Comparison of ENCODE assay signal across 21 mouse cellular contexts in genomic region chr9:53849864-53850263, GRCm38 (mm10). TPM values are rescaled to one million over a fixed set of nuclear protein-coding genes. Genes with fewer than 3 reads are reported as not detected.
DNase-seq lines count a peak whose midpoint lies in the region; ATAC-seq lines count a peak whose summit lies in the region.
"Had no signal": no experiment of that assay in that cellular context is flagged by ENCODE, and none has a peak within 500 bp of the region (broad histone marks: within the 10 kb centered on the region; RNA-seq: fewer than 3 reads in every experiment).

TSS of gene Sln (plus strand) at chr9:53850164.

- 80% methylated on average over 4 of the region's 4 CpGs for WGBS in lung, embryonic 15.5 days
- WGBS in heart, embryonic 13.5 days: 69% methylated on average over 4 of the region's 4 CpGs
- 82% methylated on average over 4 of the region's 4 CpGs for WGBS in limb, embryonic 13.5 days
- 85% methylated on average over 4 of the region's 4 CpGs for WGBS in midbrain, embryonic 11.5 days

- H3K27me3 ChIP-seq in lung, embryonic 15.5 days: no peaks in the 10 kb centered on the region
- H3K27me3 ChIP-seq in heart, embryonic 13.5 days (replicated peaks): peaks cover 14% of the 10 kb centered on the region
- no peaks in the 10 kb centered on the region for H3K27me3 ChIP-seq in limb, embryonic 13.5 days
- no peaks in the 10 kb centered on the region for H3K27me3 ChIP-seq in midbrain, embryonic 11.5 days (ENCODE audit: control insufficient read depth, insufficient read depth, low read length)
- H3K27me3 ChIP-seq: liver, embryonic 13.5 days had no signal

- H3K36me3 ChIP-seq in lung, embryonic 15.5 days: no peaks in the 10 kb centered on the region
- no peaks in the 10 kb centered on the region for H3K36me3 ChIP-seq in heart, embryonic 13.5 days
- no peaks in the 10 kb centered on the region for H3K36me3 ChIP-seq in limb, embryonic 13.5 days
- H3K36me3 ChIP-seq in midbrain, embryonic 11.5 days (ENCODE audit: control insufficient read depth, insufficient read depth, low read length): no peaks in the 10 kb centered on the region
- H3K36me3 ChIP-seq: liver, embryonic 13.5 days had no signal

- no peak within 1 kb of the TSS for H3K4me3 ChIP-seq in lung, embryonic 15.5 days
- no peak within 1 kb of the TSS for H3K4me3 ChIP-seq in heart, embryonic 13.5 days
- no peak within 1 kb of the TSS for H3K4me3 ChIP-seq in limb, embryonic 13.5 days
- H3K4me3 ChIP-seq in midbrain, embryonic 11.5 days (ENCODE audit: low read depth, low read length): no peak within 1 kb of the TSS
- H3K4me3 ChIP-seq: liver, embryonic 13.5 days had no signal

- no peaks in the 10 kb centered on the region for H3K4me1 ChIP-seq in lung, embryonic 15.5 days
- peaks cover 17% of the 10 kb centered on the region for H3K4me1 ChIP-seq in heart, embryonic 13.5 days
- no peaks in the 10 kb centered on the region for H3K4me1 ChIP-seq in limb, embryonic 13.5 days
- H3K4me1 ChIP-seq in midbrain, embryonic 11.5 days (ENCODE audit: control insufficient read depth, insufficient read depth, low read length): no peaks in the 10 kb centered on the region
- H3K4me1 ChIP-seq: liver, embryonic 13.5 days had no signal

- no peak for DNase-seq in gastrocnemius, postnatal 10 days
- no peak for DNase-seq in gastrocnemius, adult 18-20 months (ENCODE audit: low spot score)
- no peak for DNase-seq in lung, postnatal 4 days
- no peak for DNase-seq in frontal cortex, postnatal 36 days (ENCODE audit: low spot score in 2 of 2)
- no peak for DNase-seq in midbrain, embryonic 11.5 days (ENCODE audit: low spot score, missing footprints)
- DNase-seq: adrenal gland, postnatal 10 days; B cell, adult 2 months; cerebellum, adult 9-11 months; embryo, embryonic 11 days; gastrocnemius, postnatal 36 days; kidney, adult 9 months; liver, embryonic 13.5 days; retina, postnatal 1 day had no signal

- no peak within 1 kb of the TSS for H3K27ac ChIP-seq in lung, embryonic 15.5 days
- H3K27ac ChIP-seq in heart, embryonic 13.5 days (replicated peaks): peak within 1 kb of the TSS; percentile 15; the same call in 1 of the 2 replicates
- H3K27ac ChIP-seq in limb, embryonic 13.5 days: no peak within 1 kb of the TSS
- no peak within 1 kb of the TSS for H3K27ac ChIP-seq in midbrain, embryonic 11.5 days (ENCODE audit: low read depth, low read length)
- H3K27ac ChIP-seq: liver, embryonic 13.5 days had no signal

- no peak for ATAC-seq in lung, embryonic 15.5 days (ENCODE audit: borderline replicate concordance, extremely low read depth, low FRiP score, low TSS enrichment)
- no peak for ATAC-seq in heart, embryonic 13.5 days (ENCODE audit: extremely low read depth, insufficient number of reproducible peaks, low FRiP score, low TSS enrichment)
- no peak for ATAC-seq in limb, embryonic 13.5 days (ENCODE audit: low FRiP score, low read depth)
- no peak for ATAC-seq in midbrain, embryonic 11.5 days (ENCODE audit: low FRiP score)
- ATAC-seq: hindbrain, embryonic 16.5 days had no signal

- H3K9ac ChIP-seq in lung, embryonic 15.5 days: no peak within 1 kb of the TSS
- H3K9ac ChIP-seq in heart, embryonic 13.5 days: no peak within 1 kb of the TSS
- H3K9ac ChIP-seq in limb, embryonic 13.5 days: no peak within 1 kb of the TSS
- H3K9ac ChIP-seq in midbrain, embryonic 11.5 days (ENCODE audit: low read length): no peak within 1 kb of the TSS
- H3K9ac ChIP-seq: liver, embryonic 13.5 days had no signal

- H3K9me3 ChIP-seq in lung, embryonic 15.5 days: no peaks in the 10 kb centered on the region
- H3K9me3 ChIP-seq in heart, embryonic 13.5 days: no peaks in the 10 kb centered on the region
- no peaks in the 10 kb centered on the region for H3K9me3 ChIP-seq in limb, embryonic 13.5 days
- H3K9me3 ChIP-seq in midbrain, embryonic 11.5 days (ENCODE audit: control insufficient read depth, low read length): no peaks in the 10 kb centered on the region
- H3K9me3 ChIP-seq: liver, embryonic 13.5 days had no signal

- no peak within 1 kb of the TSS for H3K4me2 ChIP-seq in lung, embryonic 15.5 days
- H3K4me2 ChIP-seq in heart, embryonic 13.5 days: 0 out of 2 replicates have a peak within 1 kb of the TSS, but pooled peaks have one; percentile 3
- no peak within 1 kb of the TSS for H3K4me2 ChIP-seq in limb, embryonic 13.5 days (replicated peaks)
- no peak within 1 kb of the TSS for H3K4me2 ChIP-seq in midbrain, embryonic 11.5 days
- H3K4me2 ChIP-seq: liver, embryonic 13.5 days had no signal

RNA-seq across cellular contexts. Expression of gene Sln, which starts in this region (rescaled TPM):
- 10 to 100 TPM; 29.0 to 38.3 TPM for total RNA-seq in gastrocnemius, postnatal 10 days (2021)
- 1 to 10 TPM in 1 of 2 experiments, under 1 TPM in 1; 0.95 to 1.9 TPM for total RNA-seq in gastrocnemius, adult 18-20 months (2021)
- polyA plus RNA-seq in lung, embryonic 15.5 days (2015; fragmentation: Nextera tagmentation; extraction: Ambion mirVana): 10.8 and 22.5 TPM in 2 replicates
- 34.7 and 41.9 TPM in 2 replicates for polyA plus RNA-seq in heart, embryonic 13.5 days (2015; fragmentation: Nextera tagmentation; extraction: Ambion mirVana)
- polyA plus RNA-seq in limb, embryonic 13.5 days (2015; fragmentation: Nextera tagmentation; extraction: Ambion mirVana): 47.6 and 53.5 TPM in 2 replicates
- polyA plus RNA-seq in midbrain, embryonic 11.5 days (2014; fragmentation: Nextera tagmentation; extraction: Ambion mirVana): not detected in 2 replicates
- total RNA-seq: ES-E14; left cerebral cortex, adult 18-20 months; megakaryocyte, adult 5-6 weeks had no signal
- polyA plus RNA-seq: urinary bladder, adult 2 months had no signal

Comparison
In these comparisons a context has a peak if more than half of its experiments do, and no peak if none do; other contexts are left out.
1. RNA of gene Sln (total RNA-seq): 29.0 to 38.3 TPM in gastrocnemius, postnatal 10 days; 0.95 to 1.9 TPM in gastrocnemius, adult 18-20 months; every median in the first group is over 10 times any median in the second.
2. RNA of gene Sln (polyA plus RNA-seq): 47.6 to 53.5 TPM in limb, embryonic 13.5 days, 34.7 to 41.9 TPM in heart, embryonic 13.5 days and 10.8 to 22.5 TPM in lung, embryonic 15.5 days; not detected in midbrain, embryonic 11.5 days; every median in the first group is over 10 times any median in the second.